Mouse (Mus musculus) left cerebral cortex, adult 8-10 months (tissue): ENCODE measurements around the gene Mmp2. TPM values are rescaled to one million over a fixed set of nuclear protein-coding genes. Genes with fewer than 3 reads are reported as not detected.

ENCODE experiments used
- DNase-seq, 2 experiments: peaks; one replicate each; pipeline ENCODE4 v3.0.0; 2022; ENCODE audit warnings: low spot score in 2 of 2
- total RNA-seq, 4 experiments: library from RNA; stranded (reverse); gene quantifications; 2 replicates each; pipeline ENCODE4 v1.2.4; 2022

Mmp2 gene
- total RNA-seq, 4 experiments from 2014 or later = 1.8 to 4.7 (median 4.1) TPM

GRCm38 (mm10) chr8:92895053-92895452 is 68.0 kb downstream of the Mmp2 start:
- no peak for DNase-seq

GRCm38 (mm10) chr8:92896056-92896455 is 69.0 kb downstream of the Mmp2 start:
- no peak for DNase-seq

DNA sequence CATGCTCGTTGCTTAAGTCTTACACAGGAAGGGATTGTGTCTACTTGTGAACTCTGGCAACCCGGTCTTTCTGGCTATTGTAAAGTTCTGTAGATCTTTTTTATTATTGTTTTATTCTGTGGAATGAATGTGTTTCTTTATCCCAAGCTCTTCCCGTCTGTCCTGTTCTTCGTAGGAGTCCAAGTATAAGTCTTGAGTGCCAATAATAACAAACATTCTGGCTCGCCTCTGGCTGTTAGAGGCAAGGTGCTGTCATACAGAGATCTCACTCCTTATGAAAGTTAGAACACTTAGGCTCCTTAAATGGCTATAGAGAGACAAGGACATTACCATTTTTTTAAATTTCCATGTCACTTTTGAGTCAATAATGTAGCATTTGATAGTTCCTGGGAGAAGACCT is 69.5 kb downstream of the Mmp2 start:
- DNase-seq = no peak

GRCm38 (mm10) chr8:92897794-92898193 is 70.7 kb downstream of the Mmp2 start:
- no peak for DNase-seq

DNA sequence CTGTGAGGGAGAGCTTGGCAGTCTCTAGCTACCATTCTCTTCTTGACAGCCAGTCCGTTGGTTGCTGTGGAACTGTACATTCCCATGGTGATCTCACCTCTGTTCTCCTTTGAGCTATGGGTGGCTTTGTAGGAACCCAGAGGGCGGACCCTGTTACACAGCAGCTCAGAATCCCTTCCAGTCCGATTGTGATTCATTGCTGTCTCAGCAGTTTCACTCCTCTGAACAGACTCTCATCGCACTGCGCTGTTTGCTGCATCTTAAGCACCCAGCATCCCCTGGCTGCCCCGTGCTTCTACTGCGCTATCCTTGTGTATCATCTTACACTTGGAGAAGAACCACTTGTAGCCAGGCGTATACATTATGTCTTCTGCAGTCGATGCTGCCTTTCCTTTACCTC is 72.5 kb downstream of the Mmp2 start:
- DNase-seq = no peak

- no peak for DNase-seq
Measured at GRCm38 (mm10) chr8:92901107-92901506, 74.0 kb downstream of the Mmp2 start, which contains the start of gene Capns2. Gene Capns2, plus strand, starts transcription at chr8:92901407.

GRCm38 (mm10) chr8:92902981-92903380 is 75.9 kb downstream of the Mmp2 start:
- DNase-seq = no peak

Other genes starting within 250 kb of the Mmp2 start
- gene Irx6, start 153.0 kb upstream of the Mmp2 start, total RNA-seq = under 1 TPM; 0.17 to 0.32 (median 0.22) TPM
- 10 to 100 TPM in 1 of 4 experiments, 1 to 10 TPM in 3; 9.6 to 13.3 (median 9.8) TPM for gene Lpcat2, start 28.0 kb downstream of the Mmp2 start, total RNA-seq
- gene Capns2, start 74.1 kb downstream of the Mmp2 start, total RNA-seq = 1 to 10 TPM in 2 of 4 experiments, under 1 TPM in 1, not detected in 1; 0.49 to 1.6 (median 1.0) TPM
- gene Slc6a2, start 132.8 kb downstream of the Mmp2 start, total RNA-seq = under 1 TPM; 0.11 to 0.27 (median 0.20) TPM
- under 1 TPM in 1 of 4 experiments, not detected in 3; 0.41 TPM for gene Ces1a, start 220.9 kb downstream of the Mmp2 start, total RNA-seq